Mouse (Mus musculus) induced T-regulatory cell, adult 2 months (primary cell): ENCODE results near the gene Cisd3.
"Not testable (repeated sequence)": the region's sequence is repeated elsewhere in the genome, so short reads cannot be mapped to it uniquely, and the experiment has no call there.

ENCODE experiments used
- DNase-seq: peaks from one replicate; pipeline ENCODE4 v3.0.0-alpha.2; 2012; ENCODE audit warnings: low read depth

The Cisd3 gene

DNA sequence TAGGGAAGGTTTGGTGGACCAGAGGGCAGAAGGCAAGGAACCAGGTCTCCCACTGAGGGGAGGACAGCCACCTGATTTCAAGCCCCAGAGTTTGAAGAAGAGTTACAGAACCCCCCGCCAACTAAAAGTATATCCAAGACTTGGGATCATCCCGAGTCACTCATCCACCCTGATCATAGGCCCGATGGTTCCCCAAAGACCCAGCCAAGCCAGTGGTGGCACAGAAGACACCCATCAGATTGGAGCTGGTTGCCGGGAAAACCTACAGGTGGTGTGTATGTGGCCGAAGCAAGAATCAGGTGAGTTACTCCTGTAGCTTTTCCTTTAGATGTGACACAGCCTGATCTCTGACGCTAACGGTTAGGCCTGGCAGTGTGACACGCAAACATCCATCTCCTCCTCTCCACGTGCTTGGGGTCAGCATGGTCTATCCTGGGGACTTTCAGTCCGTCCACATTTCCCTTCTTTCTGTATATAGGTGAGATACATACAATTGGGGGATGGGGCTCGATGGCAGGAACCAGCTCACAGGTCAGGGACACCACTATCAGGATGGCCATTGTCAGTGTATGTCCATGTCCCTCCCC lies 789 bp downstream of the Cisd3 start:
- peak; percentile 49 for DNase-seq

DNA sequence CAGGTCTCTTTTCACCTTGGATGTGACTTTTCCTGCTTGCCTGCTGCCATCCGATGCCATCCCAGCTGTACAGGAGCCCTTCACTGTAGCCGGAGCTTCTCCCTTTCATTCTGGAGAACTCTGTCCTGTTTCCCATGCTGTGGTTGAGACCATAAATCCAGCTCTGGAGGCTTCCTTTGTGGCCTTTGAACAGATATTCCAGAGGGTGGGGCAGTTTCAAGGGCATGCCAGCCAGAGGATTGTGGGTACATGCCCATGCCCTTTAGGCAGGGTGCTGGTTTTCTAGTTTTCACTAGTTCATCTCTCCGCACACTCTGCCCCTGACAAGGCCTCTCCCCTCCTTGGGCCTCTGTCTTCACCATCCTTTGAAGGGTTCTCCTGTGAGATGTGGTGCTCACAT lies 1.4 kb downstream of the Cisd3 start:
- DNase-seq: no peak

DNA sequence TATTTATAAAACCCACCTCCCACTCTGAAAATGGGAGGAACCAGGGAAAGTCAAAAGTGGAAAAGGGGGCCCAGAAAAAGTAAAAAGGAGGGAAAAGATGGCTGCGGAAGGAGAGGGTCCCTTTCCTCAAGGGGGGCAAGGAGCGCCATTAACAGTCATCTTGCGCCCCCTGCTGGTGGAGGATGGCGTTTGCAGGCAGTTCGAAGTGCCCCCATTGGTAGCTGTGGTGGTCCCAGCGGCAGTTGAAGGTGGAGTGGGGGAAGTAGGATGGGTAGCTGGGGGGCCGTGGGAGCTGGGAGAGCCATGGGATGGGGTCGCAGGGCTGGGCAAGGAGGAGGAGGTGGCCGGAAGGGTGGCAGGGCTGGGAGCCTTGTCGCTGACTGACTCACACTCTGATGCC lies 4.2 kb downstream of the Cisd3 start:
- peak; percentile 76 for DNase-seq

DNA sequence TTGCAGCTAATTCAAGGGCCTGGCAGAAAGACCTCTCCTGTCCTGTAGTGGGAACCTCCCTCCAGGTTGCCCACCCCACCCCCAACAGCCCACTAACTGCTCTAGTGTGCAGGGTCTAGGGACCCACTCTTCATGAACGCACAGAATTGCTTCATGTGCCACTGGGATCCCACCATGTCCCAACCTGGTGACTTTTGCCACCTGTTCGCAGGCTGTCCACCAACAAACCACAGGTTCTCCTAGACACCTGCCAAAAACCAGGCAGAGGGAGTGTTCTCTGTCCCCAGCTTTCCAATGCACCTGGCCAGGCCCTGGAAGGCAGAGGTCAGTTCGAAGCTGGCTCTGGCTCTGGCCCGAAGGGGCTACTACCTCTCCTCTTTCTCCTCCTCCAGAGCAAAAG lies 8.8 kb downstream of the Cisd3 start:
- DNase-seq: no peak

DNA sequence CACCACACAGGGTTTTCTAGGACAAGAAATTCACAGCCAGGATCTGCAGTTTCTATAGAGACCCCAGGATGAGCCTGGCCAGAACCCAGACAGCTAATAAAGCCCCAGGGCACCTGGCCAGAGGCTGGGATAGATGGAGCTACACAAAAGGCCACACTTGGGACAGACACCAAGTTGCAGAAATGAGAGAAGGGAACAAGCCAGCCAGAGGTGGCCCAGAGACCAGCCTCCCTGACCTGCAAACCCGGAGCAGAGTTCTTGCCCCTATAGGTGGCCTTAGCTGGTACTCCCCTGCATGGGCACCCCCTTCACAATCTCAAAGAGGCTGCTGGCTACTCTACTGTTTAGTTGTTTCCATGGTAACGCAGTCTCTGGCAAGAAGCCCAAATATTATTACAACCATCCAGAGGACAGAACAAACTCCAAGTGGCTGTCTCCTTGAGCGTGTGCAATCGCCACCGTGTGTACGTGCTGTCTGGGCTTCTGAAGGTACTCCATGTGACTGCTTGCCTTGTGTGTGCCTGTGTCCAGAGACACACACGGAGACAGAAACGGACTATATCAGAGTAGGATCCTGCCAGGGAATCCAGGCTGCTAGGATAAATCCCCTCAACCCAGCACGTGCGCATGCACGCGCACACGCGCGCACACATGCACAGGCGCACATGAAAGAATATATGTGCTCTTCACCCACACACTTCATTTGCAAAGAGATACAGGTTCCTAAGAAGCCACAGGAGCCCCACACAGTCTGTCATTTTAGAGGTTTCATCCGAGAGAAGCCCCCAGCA lies 9.5 kb downstream of the Cisd3 start:
- DNase-seq: no peak

DNA sequence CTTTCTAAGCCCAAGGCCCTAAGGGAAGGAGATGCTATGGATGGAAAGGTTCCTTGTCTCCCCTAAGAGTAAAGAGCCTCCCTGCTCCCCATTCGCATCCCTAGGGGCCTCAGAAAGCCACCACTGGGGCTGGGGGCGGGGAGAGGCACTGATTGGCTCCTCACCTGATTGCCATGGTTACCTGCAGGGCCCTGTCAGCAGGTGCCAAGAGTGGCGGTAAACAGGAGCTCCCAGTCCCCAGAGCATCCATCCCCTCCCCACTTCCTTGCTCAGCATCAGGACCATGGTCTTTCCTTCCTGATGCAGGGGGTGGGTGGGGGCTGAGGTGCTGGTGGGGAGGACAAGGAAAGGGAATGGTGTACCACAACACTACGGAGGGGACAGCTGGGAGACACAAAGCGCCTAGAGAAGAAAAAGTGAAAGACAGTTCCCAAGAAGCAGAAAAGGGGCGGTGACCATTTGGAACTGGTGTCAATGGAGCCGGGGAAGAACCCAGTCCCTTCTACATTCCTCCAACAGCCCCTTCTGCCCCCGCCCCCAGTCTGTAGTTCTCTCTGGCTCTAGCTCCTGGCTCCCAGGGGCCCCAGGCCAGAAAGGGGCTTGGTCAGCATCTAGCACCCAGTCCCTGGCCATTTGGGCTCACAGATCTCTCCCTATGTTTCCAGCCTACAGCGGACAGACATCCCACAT lies 10.2 kb downstream of the Cisd3 start:
- no peak for DNase-seq

DNA sequence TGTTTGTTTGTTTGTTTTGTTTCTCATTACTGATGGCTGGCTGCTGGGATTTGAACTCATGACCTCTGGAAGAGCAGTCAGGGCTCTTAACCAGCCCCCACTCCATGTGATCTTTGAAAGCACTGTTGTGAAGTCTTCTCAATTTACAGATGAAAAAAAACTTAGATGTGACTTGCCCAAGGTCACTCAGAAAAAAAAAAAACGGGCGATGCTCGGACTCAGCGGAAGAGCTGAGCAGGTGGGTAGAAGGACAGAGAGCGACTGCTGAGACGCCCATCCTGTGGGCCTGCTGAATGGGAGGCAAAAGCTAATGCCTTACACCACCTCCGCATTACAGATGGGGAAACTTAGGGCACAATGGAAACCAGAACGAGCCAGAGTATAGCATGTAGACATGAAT lies 11.0 kb downstream of the Cisd3 start:
- no peak for DNase-seq

DNA sequence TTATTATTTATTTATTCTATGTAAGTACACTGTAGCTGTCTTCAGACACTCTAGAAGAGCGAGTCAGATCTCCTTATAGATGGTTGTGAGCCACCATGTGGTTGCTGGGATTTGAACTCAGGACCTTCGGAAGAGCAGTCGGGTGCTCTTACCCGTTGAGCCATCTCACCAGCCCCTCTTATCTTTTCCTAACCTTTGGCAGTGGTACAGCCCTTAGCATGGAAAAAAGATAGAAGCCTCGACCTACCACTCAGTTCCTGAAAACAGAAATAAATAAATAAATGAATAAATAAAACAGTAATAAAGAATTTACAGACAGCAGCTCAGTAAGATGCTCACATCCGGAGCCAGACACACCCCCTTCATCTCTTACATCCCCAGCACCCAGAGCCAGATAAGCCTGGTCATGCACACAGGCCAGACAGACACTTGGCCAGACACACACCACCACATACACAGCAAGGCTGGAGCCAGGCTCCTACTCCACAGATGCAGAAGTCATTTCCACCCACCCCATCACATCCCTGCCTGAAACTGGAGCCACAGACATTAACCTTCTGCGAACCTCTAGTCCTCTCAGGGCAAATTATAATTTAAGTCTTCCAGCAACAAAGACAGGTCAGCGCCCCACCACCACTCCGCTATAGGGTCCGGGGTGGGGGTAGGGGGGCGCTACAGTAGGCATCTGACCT lies 11.7 kb downstream of the Cisd3 start:
- DNase-seq: no peak

DNA sequence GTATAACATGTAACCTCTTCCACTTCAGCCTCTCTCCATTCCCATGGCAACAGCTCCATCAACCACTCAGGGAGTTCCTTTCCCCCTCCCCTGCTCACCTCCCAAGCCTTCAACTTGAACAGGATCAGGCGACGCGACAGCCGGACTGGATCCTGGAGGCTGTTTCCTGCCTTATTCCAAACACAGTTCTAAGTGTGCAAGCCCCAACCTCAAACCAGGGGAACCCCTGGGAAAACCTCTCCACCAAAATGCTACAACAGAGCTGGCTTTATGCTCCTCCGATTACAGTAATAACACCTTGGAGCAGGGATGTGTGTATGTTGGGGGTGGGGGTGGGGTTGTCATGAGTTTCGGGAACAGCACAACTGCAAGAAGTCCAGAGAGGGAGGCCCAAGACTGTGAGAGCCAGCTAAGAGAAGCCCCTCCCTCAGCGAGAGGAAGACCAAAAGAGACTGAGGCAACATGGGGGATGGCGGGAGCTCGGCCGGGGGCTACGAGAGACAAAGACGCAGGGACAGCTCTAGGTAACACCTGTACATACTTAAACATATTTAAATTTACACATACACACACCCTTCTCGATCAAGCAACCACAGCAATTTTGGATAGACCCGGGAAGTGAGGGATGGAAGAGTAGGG lies 12.4 kb downstream of the Cisd3 start:
- no peak for DNase-seq

DNA sequence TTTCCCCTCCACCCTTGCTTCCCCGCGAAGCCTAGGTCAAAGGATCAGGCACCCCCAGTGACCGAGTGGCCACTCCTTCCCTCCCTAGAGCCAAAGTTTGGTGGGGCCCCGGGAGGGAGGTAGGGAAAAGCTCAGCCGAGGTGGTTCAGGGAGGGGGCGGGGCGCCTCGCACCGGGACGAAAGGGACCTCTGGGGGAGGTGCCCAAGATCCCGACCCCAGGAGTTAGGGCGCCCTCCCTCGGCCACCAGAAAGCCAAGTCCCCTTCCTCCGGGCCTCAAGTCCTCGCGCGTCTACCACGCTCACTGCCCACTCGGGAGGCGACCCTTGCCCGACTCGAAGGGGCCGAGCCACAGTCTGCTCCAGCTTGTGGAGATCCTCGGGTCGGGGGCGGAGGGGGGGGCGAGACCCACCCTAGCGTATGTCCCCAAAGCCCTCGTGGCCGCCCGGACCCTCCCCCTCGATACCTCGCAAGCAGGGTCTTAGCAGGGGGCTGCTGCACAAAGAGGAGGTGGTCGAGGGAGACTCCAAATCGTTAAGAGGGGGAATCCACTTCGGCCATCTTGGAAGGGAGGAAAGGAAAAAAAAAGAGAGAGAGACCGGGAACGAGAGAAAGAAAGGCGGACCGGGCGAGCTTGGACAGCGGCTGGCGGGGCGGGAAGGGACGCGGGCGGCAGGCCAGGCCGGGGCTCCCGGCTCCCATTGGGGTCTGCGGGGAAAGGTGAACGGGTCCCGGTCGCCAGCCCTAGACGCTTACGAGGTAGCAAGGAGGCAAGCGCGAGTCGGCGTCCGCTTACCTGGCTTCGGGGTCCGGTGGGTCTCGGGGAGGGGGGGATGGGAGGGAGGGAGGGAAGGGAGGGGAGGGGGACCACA lies 13.3 kb downstream of the Cisd3 start:
- peak; percentile 57 for DNase-seq

DNA sequence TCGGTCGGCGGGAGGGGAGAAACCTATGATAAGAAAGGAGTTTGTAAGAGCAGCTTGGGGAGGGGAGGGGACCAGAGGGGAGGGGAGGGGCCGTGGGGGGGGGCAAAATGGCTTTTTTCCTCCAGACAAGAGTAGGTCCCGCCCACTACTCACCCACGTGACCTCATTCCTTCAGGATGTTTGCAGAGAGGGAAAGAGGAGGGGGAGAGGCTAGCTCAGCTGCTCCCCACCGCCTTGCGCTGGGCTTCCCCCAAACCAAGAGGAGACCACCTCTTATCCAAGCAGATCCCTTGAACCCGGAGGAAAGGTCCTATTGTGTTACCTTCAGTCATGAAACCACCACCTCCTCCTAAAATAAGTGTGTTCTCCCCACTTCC lies 14.0 kb downstream of the Cisd3 start:
- peak; percentile 67 for DNase-seq

DNA sequence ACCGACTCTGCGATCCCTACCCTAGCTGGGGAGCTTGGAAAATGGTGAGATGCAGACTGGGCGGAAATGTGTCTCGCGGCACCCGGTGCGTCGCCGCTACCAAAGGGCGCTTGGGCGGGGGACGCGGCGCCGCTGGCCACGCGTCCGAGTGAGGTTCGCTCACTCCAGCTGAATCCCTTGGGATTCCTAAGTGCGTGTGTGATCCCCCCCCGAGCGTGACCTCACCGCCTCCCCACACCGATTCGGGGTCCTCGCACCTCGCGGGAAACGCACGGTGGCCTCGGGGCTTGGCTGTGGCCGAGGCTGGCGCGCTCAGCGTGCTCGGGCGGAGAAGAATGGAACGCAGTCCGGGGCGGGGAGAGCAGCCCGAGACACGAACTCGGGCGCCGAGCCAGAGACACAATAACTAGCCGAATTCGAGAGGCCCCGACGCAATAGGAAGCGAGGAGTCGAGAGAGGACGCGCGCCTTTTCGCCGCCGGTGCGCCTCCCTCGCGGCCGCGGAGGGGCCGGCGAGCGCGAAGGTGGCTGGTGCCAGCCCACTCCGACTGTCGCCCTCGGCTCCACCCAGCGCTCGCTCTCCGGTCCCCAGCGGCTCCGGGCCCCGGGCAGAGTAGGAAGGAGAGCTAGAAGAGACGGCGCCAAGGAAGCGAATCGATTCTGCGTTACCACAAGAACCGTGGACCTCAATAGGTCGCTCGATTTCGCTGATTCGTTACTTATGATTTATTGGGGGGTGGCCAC lies 14.5 kb downstream of the Cisd3 start, which contains the start of gene Pcgf2:
Gene Pcgf2 (minus strand): TSS at position 495 of the 743 bp plus-strand sequence.
- peak; percentile 80 for DNase-seq

DNA sequence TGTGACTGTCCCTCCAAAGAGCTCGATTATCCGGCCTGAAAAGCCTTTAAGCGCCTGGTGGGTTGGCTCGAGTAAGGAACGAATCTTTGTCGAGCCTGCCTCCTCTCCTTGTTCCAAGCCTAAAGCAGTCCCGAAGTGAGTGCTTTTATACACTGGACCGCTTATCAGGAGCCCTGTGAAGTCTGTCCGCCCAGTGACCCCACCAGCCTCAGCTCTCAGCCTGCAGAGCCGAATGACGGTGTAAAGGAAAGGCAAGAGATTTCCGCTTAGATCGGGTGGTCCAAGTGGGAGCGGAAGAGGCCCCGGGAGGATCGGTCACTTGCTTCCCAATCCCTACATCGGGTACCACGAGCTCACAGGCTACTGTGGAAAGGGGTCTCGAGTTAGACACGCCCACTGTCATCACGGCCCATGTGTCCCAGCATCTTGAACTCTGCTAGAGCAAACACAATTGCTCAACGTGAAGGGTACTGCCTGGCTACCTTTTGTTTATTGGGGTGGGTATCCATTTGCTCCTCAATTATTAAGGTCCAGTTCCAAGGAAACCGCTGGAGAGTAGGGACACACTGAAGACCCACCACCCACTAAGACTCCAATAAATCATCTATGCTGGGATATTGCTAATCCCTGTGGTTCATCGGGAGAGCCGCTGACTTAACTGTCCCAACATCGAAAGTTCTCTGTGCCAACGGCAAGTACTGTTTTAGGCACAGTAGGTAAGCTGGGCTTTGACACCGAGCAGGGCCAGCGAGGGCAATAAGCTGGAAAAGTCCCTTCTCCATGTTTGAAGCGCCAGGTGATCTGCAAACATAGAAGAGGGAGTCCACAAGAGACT lies 15.3 kb downstream of the Cisd3 start:
- DNase-seq: no peak

DNA sequence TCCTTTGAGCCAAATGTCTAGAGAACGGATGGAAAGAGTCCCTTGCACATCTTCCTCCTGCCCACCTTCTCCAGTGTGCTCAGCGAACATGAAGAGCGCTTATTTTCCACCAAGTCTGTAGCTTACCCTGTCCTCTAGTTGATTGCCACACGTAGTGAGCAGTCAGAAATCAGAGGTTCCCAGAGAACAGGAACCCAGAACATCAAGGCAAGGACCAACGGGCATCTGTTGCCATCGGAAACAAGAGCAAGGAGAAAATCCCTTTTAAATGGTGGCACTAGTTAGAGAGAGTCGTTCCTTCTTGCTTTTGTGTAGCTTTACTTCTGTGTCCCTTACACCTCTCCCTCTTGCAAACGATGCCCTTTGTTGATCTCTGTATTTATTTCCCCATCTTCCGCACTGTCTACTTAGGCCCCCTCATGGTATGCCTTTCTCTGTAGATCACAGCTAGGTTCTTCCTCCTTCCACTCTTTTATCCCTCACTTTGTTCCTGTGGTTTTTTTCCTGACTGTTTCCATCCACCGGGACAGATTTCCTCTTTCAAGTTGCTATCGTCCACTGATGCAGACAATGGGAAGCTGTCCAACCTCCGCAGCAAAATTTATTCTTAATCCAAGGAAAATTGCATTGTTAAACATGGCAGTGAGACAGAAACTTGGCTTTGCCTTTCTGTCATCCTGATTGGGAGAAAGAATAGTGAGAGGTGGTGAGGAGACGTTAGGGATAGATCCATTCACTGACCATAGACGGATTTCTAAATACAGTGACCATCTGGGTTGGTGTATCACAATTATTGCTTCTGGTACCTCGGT lies 16.2 kb downstream of the Cisd3 start:
- DNase-seq: peak; percentile 59

DNA sequence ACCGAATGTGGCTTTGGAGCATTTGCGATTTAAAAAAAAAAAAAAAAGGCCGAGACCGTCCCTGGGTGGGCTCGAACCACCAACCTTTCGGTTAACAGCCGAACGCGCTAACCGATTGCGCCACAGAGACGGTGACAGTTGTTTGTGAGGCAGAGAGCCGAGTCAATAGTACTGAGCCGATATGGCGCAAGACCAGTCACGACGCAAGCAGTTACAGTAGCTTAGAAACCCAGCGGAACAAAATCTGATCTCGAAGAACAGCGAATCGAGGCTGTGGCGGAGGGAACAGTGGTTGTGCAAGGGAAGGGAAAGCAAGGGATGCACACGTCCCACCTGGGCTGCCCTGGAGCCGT lies 16.7 kb downstream of the Cisd3 start:
- DNase-seq: peak; percentile 96

DNA sequence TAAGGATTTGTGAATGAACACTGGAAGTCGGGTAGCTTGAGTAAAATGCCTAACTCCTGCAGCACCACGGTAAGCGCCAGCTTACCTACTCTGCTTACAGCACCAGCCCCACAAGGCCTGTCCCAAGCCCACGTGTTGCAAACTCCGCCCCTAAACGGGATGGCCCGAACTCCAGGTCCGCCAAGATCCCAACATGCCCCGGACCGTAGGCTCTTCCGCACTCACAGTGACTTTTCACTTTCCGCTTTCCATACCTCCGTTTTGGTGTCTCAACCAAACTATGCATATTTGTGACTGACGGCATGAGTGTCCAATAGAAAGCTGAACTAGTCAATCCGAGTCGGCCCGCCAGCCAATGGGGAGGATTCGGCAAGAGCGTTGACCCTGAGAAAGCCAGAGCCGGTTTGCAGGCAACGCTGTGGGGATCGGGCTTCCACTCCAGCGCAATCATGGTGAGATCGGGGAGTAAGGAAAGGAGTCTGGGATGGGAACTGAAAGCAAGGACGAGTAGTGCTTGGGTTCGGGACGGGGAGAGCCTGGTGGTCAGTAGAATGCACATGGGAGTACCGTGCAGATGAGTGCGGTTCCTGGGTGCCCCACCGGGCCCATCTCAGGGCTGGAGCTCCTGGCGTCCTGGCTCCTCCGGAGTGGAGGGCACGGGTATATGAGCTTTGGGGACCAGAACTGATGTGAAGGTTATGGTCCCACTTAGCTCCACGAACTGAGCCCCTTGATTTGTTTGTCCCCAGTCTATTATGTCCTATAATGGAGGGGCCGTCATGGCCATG lies 17.6 kb downstream of the Cisd3 start, which contains the start of gene Psmb3:
Gene Psmb3 (plus strand): TSS at position 361 of the 788 bp plus-strand sequence.
- DNase-seq: peak; percentile 100

DNA sequence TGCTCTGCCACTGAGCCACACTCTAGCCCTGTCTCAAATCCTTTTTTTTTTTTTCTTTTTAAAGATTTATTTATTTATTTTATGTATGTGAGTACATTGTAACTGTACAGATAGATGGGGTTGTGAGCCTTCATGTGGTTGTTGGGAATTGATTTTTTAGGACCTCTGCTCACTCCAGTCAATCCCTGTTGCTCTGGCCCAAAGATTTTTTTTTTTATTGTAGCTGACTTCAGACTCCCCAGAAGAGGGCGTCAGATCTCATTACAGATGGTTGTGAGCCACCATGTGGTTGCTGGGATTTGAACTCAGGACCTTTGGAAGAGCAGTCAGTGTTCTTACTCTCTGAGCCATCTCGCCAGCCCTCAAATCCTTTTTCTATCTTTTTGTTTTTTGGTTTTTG lies 24.4 kb downstream of the Cisd3 start:
- not testable (repeated sequence) for DNase-seq
